Mouse (Mus musculus): ENCODE measurements around the gene Sox5. TPM values are rescaled to one million over a fixed set of nuclear protein-coding genes. Genes with fewer than 3 reads are reported as not detected.

The Sox5 gene
- polyA plus RNA-seq, 1 experiment from 2014 or later = 43.3 TPM

GRCm38 (mm10) chr6:143833182-143833558 lies 948.6 kb downstream of the Sox5 start:
- H3K4me2 ChIP-seq (ENCODE audit: low read length) = no peak overlapping the region
- WGBS = 93% methylated on average over 23 of the region's 23 CpGs
- no peaks in the 10 kb centered on the region for H3K27me3 ChIP-seq (ENCODE audit: control insufficient read depth, insufficient read depth, low read depth, low read length)
- no peak overlapping the region for H3K9ac ChIP-seq (ENCODE audit: low read depth, low read length)
- no peaks in the 10 kb centered on the region for H3K9me3 ChIP-seq (replicated peaks; ENCODE audit: control insufficient read depth, low read length, poor library complexity, severe bottlenecking)
- ATAC-seq = no peak
- H3K4me3 ChIP-seq (ENCODE audit: low read depth, low read length) = no peak overlapping the region
- H3K27ac ChIP-seq (ENCODE audit: low read length) = no peak overlapping the region
- H3K36me3 ChIP-seq (ENCODE audit: control insufficient read depth, insufficient read depth, low read length) = no peaks in the 10 kb centered on the region
- H3K4me1 ChIP-seq (ENCODE audit: control insufficient read depth, insufficient read depth, low read length) = peaks cover 2% of the 10 kb centered on the region

- Histone ChIP-seq H3K4me2 (ENCODE audit: low read length) (no peak overlapping the region), H3K9ac (ENCODE audit: low read depth, low read length) (no peak overlapping the region), H3K9me3 (replicated peaks; ENCODE audit: control insufficient read depth, low read length, poor library complexity, severe bottlenecking) (no peaks in the 10 kb centered on the region), H3K36me3 (ENCODE audit: control insufficient read depth, insufficient read depth, low read length) (no peaks in the 10 kb centered on the region), H3K4me1 (ENCODE audit: control insufficient read depth, insufficient read depth, low read length) (no peaks in the 10 kb centered on the region), H3K4me3 (ENCODE audit: low read depth, low read length) (no peak overlapping the region), H3K27ac (ENCODE audit: low read length) (no peak overlapping the region), H3K27me3 (ENCODE audit: control insufficient read depth, insufficient read depth, low read depth, low read length) (no peaks in the 10 kb centered on the region)
- no peak for ATAC-seq
- 89% methylated on average over 12 of the region's 12 CpGs for WGBS
Observed at GRCm38 (mm10) chr6:143832483-143833181, 949.1 kb downstream of the Sox5 start.

DNA sequence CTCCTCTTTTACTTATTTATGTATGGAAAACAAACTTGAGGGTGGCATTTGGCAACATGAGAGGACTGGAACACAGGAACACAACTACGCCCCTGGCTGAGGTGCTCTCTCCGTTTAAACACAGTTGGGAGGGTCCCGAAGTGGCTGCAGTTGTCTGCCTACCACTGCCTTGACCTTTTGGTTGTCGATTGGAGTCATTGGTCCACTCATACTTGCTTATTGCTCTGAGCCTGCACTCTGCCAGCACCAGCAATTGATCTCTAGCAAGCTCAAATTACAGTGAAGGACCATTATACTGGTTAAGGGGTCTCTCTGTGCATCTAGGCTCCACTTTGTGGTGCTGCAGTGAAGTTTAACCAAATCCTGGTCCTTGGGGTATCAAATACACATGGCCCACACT lies 950.5 kb downstream of the Sox5 start:
- H3K9me3 ChIP-seq (replicated peaks; ENCODE audit: control insufficient read depth, low read length, poor library complexity, severe bottlenecking) = no peaks in the 10 kb centered on the region
- no peak overlapping the region for H3K4me3 ChIP-seq (ENCODE audit: low read depth, low read length)
- H3K4me2 ChIP-seq (ENCODE audit: low read length) = no peak overlapping the region
- H3K9ac ChIP-seq (ENCODE audit: low read depth, low read length) = no peak overlapping the region
- H3K27me3 ChIP-seq (ENCODE audit: control insufficient read depth, insufficient read depth, low read depth, low read length) = no peaks in the 10 kb centered on the region
- ATAC-seq = no peak
- 89% methylated on average over 4 of the region's 4 CpGs for WGBS
- H3K36me3 ChIP-seq (ENCODE audit: control insufficient read depth, insufficient read depth, low read length) = no peaks in the 10 kb centered on the region
- H3K27ac ChIP-seq (ENCODE audit: low read length) = no peak overlapping the region
- no peaks in the 10 kb centered on the region for H3K4me1 ChIP-seq (ENCODE audit: control insufficient read depth, insufficient read depth, low read length)

DNA sequence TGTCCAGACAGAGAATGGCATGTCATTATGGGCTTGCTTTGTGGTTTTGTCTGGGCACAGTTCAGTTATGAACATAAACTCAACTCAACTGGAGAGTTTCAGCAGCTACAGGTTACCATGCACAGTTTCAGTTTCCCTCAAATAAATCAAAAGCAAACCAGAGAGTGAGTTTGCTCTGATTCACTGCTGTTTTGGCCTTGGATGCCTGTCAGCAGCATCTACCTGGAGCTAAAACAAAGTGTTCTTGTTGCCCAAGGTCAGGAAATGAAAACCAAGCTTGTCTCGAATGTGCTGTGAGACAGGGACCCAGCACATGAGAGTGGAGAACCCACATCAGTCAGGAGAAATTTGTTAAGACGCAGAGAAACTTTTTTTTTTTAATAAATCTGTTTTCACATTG lies 951.6 kb downstream of the Sox5 start:
- no peaks in the 10 kb centered on the region for H3K36me3 ChIP-seq (ENCODE audit: control insufficient read depth, insufficient read depth, low read length)
- no peak overlapping the region for H3K9ac ChIP-seq (ENCODE audit: low read depth, low read length)
- no peak for ATAC-seq
- no peak overlapping the region for H3K4me2 ChIP-seq (ENCODE audit: low read length)
- H3K27me3 ChIP-seq (ENCODE audit: control insufficient read depth, insufficient read depth, low read depth, low read length) = no peaks in the 10 kb centered on the region
- 75% methylated on average over 2 of the region's 2 CpGs for WGBS
- no peak overlapping the region for H3K27ac ChIP-seq (ENCODE audit: low read length)
- H3K4me1 ChIP-seq (ENCODE audit: control insufficient read depth, insufficient read depth, low read length) = no peaks in the 10 kb centered on the region
- no peaks in the 10 kb centered on the region for H3K9me3 ChIP-seq (replicated peaks; ENCODE audit: control insufficient read depth, low read length, poor library complexity, severe bottlenecking)
- H3K4me3 ChIP-seq (ENCODE audit: low read depth, low read length) = no peak overlapping the region

GRCm38 (mm10) chr6:143826786-143827185 lies 955.0 kb downstream of the Sox5 start:
- H3K4me2 ChIP-seq (ENCODE audit: low read length) = no peak overlapping the region
- no peaks in the 10 kb centered on the region for H3K4me1 ChIP-seq (ENCODE audit: control insufficient read depth, insufficient read depth, low read length)
- no peak overlapping the region for H3K27ac ChIP-seq (ENCODE audit: low read length)
- H3K36me3 ChIP-seq (ENCODE audit: control insufficient read depth, insufficient read depth, low read length) = no peaks in the 10 kb centered on the region
- H3K4me3 ChIP-seq (ENCODE audit: low read depth, low read length) = no peak overlapping the region
- ATAC-seq = no peak
- H3K9me3 ChIP-seq (replicated peaks; ENCODE audit: control insufficient read depth, low read length, poor library complexity, severe bottlenecking) = no peaks in the 10 kb centered on the region
- H3K27me3 ChIP-seq (ENCODE audit: control insufficient read depth, insufficient read depth, low read depth, low read length) = no peaks in the 10 kb centered on the region
- no peak overlapping the region for H3K9ac ChIP-seq (ENCODE audit: low read depth, low read length)
- WGBS = 87% methylated on average over 5 of the region's 5 CpGs

DNA sequence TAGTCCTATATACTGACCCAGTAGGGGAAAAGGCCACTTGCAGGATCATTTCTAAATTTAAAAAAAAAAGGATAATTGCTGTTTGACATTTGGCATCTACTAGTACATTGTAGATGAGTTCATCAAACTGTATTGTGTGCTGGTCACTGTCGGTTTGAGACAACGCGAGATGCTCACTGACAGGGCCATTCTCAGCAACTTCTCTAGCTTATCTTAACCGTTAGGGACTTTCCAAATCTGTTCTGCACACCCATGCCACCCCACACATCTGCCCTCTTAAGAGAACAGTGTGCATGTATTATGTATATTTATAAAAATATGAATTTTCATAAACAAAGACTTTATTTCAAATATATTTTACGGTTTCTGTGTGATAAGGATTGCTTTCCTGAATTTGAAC lies 955.8 kb downstream of the Sox5 start:
- WGBS = 90% methylated on average over 5 of the region's 5 CpGs

GRCm38 (mm10) chr6:143825086-143825485 lies 956.7 kb downstream of the Sox5 start:
- H3K4me1 ChIP-seq (ENCODE audit: control insufficient read depth, insufficient read depth, low read length) = no peaks in the 10 kb centered on the region
- no peak overlapping the region for H3K4me3 ChIP-seq (ENCODE audit: low read depth, low read length)
- 64% methylated on average over 6 of the region's 6 CpGs for WGBS
- ATAC-seq = no peak
- H3K9ac ChIP-seq (ENCODE audit: low read depth, low read length) = no peak overlapping the region
- no peak overlapping the region for H3K4me2 ChIP-seq (ENCODE audit: low read length)
- H3K9me3 ChIP-seq (replicated peaks; ENCODE audit: control insufficient read depth, low read length, poor library complexity, severe bottlenecking) = no peaks in the 10 kb centered on the region
- no peaks in the 10 kb centered on the region for H3K27me3 ChIP-seq (ENCODE audit: control insufficient read depth, insufficient read depth, low read depth, low read length)
- no peak overlapping the region for H3K27ac ChIP-seq (ENCODE audit: low read length)
- no peaks in the 10 kb centered on the region for H3K36me3 ChIP-seq (ENCODE audit: control insufficient read depth, insufficient read depth, low read length)

More for the DNA sequence above, 955.8 kb downstream of the Sox5 start:
- Histone ChIP-seq H3K36me3 (ENCODE audit: control insufficient read depth, insufficient read depth, low read length) (no peaks in the 10 kb centered on the region), H3K9ac (ENCODE audit: low read depth, low read length) (no peak overlapping the region), H3K4me3 (ENCODE audit: low read depth, low read length) (no peak overlapping the region), H3K4me1 (ENCODE audit: control insufficient read depth, insufficient read depth, low read length) (no peaks in the 10 kb centered on the region), H3K27me3 (ENCODE audit: control insufficient read depth, insufficient read depth, low read depth, low read length) (no peaks in the 10 kb centered on the region), H3K9me3 (replicated peaks; ENCODE audit: control insufficient read depth, low read length, poor library complexity, severe bottlenecking) (no peaks in the 10 kb centered on the region), H3K4me2 (ENCODE audit: low read length) (no peak overlapping the region), H3K27ac (ENCODE audit: low read length) (no peak overlapping the region)
- no peak for ATAC-seq

- Histone ChIP-seq H3K36me3 (ENCODE audit: control insufficient read depth, insufficient read depth, low read length) (no peaks in the 10 kb centered on the region), H3K9ac (ENCODE audit: low read depth, low read length) (no peak overlapping the region), H3K4me1 (ENCODE audit: control insufficient read depth, insufficient read depth, low read length) (no peaks in the 10 kb centered on the region), H3K4me3 (ENCODE audit: low read depth, low read length) (no peak overlapping the region), H3K9me3 (replicated peaks; ENCODE audit: control insufficient read depth, low read length, poor library complexity, severe bottlenecking) (no peaks in the 10 kb centered on the region), H3K27ac (ENCODE audit: low read length) (no peak overlapping the region), H3K4me2 (ENCODE audit: low read length) (no peak overlapping the region), H3K27me3 (ENCODE audit: control insufficient read depth, insufficient read depth, low read depth, low read length) (no peaks in the 10 kb centered on the region)
- ATAC-seq = no peak
- 96% methylated on average over 2 of the region's 2 CpGs for WGBS
Observed at GRCm38 (mm10) chr6:143788446-143788845, 993.3 kb downstream of the Sox5 start.

DNA sequence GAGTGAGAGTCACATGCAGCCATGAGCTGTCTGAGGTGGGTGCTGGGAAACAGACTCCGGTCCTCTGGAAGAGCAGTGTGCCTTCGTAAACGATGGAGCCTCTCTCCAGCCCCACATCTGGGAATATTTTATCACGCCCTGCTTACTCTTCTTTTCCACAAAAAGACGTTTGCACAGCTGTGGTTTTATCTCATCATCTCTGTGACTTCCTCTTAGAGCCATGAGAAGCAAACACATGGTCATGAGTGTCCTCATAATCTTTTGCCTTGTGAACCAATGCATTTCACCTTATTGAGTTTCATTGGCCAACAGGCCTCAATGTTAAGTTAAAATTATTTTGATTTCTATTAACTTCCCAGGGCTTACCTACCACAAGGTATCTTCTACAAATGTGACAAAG lies 994.4 kb downstream of the Sox5 start:
- ATAC-seq = no peak
- H3K9ac ChIP-seq (ENCODE audit: low read depth, low read length) = no peak overlapping the region
- 90% methylated on average over 5 of the region's 5 CpGs for WGBS
- no peaks in the 10 kb centered on the region for H3K36me3 ChIP-seq (ENCODE audit: control insufficient read depth, insufficient read depth, low read length)
- no peak overlapping the region for H3K27ac ChIP-seq (ENCODE audit: low read length)
- H3K27me3 ChIP-seq (ENCODE audit: control insufficient read depth, insufficient read depth, low read depth, low read length) = no peaks in the 10 kb centered on the region
- H3K4me3 ChIP-seq (ENCODE audit: low read depth, low read length) = no peak overlapping the region
- no peaks in the 10 kb centered on the region for H3K4me1 ChIP-seq (ENCODE audit: control insufficient read depth, insufficient read depth, low read length)
- no peaks in the 10 kb centered on the region for H3K9me3 ChIP-seq (replicated peaks; ENCODE audit: control insufficient read depth, low read length, poor library complexity, severe bottlenecking)
- no peak overlapping the region for H3K4me2 ChIP-seq (ENCODE audit: low read length)

Data from midbrain, embryonic 16.5 days (tissue).